Mouse (Mus musculus) right cerebral cortex, postnatal 36 days (tissue): ENCODE measurements around the gene Gse1.
"Not testable (repeated sequence)": the region's sequence is repeated elsewhere in the genome, so short reads cannot be mapped to it uniquely, and the experiment has no call there.

Experiments used
- DNase-seq, 2 experiments: peaks; one replicate each; pipeline ENCODE4 v3.0.0; 2022; ENCODE audit warnings: low spot score in 2 of 2, mixed read lengths in 1 of 2

The Gse1 gene

DNA sequence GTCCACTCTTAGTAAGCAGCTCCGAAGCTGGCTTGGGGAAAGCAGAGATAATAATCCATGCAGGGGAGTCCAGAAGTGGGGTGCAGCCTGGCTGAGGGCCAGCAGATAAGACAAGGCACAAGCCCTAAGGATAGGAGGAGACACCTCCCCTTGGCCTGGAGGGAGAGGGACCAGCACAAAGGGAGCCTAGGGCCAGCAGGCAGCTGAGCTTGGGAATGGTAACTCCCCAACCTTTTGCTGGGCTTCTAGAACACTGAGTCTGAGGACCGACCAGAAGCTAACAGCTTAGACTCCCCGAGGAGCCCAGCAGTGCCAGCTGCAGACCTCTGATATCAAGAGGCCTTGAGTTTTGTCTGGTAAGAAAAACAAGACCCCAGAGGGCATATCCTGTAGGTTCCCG lies 115.9 kb downstream of the Gse1 start:
- DNase-seq, result no peak

DNA sequence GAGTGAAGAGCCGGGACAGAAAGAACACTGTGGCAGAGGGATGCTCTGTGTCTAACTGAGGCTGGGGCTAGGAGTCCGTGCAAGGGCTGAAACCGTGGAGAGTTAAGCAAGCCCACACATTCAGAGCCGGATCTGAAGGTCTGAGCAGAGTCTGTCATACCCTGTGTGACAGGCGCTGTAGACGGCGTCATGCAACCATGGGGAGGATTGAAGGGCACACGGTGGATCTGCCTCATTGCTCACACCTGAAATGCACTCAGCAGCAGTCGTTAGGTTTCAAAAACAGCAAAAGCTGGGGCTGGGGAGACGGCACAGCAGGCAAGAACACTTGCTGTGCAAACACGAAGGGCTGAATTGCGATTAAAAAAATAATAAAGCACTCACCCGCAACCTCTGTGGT lies 116.3 kb downstream of the Gse1 start:
- DNase-seq, result no peak

DNA sequence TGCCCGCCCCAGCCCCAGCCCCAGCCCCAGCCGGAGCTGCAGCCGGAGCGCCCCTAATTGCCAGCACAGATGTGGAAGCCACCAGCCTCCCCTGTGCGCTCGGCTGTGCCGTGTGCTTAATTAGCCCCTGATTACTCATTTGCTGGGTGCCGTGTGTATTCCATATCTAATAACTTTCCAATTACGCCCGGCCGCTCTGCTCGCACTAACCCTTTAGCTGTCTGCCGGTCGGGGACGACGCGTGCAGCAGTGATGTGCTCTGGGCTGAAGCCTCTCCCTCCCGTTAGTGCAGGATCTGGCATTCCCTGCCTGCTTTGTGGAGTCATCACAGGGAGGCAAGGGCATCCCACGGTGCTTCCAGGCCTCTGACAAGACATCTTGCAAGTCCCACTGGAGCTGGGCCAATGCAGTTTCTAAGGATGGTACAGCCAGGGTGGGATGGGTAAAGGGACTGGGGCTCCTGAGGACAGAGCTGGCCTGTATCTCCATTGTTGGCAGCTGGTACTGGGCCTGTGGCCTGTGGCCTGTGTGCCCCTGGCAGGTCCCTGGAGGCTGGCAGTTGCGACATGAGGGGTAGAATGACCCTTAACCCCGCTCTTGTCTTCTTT lies 119.6 kb downstream of the Gse1 start:
- no peak for DNase-seq

DNA sequence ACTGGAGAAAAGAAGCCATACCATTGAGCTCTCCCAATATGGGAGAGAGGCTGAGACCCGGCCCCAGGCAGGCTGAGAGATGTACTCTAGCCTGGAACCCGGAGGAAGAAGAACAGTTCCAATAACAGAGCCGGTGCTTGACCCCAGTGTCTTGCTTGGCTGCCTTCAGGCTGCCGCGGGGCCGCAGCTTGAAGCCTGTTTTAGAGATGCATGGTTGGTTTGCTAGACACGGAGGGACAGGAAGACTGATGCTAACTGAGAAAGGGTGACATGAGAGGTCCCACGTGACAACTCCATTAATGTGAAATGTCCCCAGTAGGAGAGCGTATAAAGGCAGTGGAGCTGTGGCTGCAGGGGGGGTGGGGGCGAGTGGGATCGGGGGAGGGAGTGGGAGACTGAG lies 120.7 kb downstream of the Gse1 start:
- DNase-seq, result no peak

DNA sequence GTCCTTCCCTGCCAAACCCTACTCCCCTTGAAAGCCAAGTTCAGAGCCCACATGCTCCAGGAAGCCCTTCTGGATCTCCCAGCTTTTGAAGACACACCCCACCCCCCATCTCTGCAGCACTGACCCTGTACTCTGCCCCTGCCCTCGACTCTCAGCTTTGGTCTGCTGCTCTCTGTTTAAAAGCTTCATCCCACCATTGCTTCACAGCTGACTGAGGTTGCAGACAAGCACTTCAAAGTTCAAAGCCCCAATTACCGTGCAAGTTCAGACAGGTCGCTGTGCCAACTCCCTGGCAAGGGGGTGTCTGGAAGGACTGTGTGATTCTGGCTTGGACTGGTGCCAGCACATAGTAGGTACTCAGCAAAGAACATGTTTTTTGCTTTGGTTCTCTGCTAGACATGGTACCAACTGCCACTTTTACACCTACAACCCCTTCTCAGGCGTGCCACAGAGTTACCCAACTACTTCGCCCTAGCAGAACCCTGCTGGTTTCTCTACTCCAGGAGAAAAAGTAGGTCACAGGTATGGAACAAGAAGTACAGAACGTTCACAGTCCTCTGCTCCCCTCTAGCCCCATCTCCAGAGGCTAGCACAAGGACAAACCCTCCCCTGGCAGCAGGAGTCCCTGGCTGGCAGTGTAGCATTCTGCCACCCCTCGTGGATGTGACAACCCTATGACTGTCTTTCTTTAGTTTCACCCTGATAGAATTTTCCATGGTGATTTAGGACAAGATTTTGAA lies 123.2 kb downstream of the Gse1 start:
- no peak for DNase-seq

DNA sequence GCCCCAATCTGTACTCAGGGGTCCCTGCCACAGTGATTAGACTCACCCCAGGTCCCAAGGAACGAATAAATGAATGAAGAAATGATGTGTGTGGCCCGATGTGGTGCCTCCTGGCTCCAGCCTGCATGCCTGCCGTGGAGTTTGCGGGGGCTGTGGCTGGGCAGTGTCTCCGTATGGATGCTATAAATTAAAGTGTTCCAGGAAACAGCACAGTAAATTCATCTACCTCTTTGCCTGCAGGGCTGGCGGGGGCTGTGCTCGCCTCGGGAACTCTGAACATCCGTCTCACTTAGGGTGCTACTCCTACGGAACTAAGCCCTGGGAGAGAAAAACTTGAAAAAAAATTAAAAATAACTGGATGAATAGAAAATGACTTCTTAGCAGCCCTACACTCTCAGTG lies 123.8 kb downstream of the Gse1 start:
- peak; percentile 82 to 88 for DNase-seq

DNA sequence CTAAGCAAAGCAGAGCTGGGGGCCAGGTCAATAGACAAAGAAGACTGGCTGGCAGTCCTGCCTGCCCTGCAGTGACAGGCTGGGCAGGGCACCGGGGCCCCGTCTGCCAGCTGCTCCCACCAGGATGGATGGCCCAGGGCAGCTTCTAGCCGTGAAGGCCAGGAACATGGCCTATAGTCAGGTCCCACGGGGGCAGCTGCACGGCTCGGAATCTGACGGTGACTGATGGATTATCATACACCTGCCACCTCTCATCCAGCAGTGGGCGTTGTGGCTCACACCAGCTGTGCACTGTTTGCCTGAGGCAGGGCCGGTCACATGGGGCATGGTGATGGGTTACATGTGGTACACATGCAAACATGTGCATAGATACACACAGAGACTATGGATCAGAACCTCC lies 127.8 kb downstream of the Gse1 start:
- DNase-seq, result no peak

DNA sequence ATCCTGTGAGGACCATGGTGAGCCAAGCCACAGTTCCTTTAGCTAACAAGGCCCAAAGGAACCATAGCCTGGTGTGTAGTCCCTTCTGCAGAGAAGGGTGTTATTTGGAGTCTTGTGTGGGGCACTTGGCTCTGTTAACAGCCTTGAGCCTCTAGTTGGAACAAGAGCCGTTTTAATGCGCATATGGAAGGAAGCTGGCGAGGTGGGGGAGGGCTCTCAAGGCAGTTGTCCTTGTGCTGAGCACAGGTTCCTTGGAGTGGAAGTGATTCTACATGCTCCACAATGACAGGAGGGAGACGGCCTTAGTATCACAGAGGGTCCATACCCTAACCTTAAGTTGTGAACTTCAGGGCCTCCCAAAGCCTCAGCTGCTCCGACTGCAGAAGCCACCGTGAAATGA lies 129.2 kb downstream of the Gse1 start:
- DNase-seq, result no peak

DNA sequence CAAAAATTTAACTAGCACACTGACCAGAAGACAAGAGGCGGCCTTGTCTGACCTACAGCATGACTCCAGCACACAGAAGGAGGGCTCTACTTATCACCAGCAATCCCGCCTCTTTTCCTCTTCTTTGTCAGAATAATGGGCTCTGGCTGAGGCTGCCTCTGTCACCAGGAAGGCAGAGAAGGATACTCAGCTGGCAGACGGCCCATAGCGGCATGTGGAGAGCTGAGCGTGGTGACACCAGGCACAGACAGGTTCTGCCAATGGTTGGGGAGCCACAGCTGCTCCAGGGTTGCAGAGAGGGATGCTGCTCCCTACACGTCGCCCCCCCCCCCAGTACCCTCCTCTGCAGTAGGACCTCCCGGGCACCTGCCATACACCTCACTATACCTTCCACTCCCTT lies 133.0 kb downstream of the Gse1 start:
- DNase-seq, result no peak

DNA sequence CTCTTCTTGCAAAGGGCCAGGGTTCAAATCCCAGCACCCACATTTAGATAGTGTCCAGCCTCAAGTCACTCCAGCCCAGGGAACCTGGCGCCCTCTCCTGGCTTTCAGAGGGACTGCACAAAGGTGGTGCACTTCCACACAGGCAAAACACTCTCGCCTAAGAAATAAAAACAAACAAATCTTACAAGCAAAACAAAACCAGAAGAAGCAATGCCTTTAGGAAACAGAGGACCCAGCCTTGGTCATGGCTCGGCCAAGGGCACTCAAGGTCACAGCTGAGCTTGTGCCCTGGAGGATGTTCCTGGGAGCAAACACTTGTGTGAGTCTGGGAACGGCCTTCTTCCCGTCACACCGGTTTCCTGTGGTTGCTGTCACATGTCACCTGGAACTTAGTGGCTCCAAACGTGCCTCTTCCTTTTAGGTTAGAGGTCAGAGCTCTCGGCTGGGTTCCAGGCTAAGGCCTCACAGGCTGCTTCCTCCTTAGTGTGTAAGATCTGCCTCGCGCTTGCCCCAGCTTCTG lies 135.4 kb downstream of the Gse1 start:
- no peak for DNase-seq

DNA sequence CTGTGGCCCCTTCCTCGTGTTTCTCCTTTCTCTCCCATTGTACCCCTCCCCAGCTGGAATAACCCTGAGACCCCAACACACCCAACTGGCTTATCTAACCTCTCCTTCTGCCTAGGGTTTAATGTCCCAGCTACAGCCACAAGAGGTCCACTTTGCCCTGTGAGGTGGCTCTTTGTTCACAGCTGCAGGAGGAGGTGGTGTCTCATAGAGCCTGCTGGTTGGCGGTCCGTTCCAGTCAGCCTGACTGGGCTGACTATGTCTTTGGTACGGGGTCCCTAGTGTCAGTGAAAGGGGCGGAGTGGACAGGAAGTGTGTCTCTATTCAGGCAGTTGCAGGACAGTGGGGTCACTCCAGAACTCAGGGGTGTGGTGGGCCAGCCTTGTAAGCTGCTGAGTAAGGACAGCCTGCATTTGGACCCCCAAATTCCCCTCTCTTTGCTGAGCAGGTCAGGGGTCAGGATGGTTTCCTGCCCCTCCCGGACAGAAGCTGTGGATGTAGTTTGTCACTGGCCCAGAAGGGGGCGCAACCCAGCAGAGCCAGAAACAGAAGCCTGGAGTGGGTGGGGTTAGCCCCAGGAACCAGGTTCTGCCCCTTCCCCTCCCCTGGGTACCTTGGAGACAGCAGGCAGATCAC lies 136.0 kb downstream of the Gse1 start:
- DNase-seq, result no peak

DNA sequence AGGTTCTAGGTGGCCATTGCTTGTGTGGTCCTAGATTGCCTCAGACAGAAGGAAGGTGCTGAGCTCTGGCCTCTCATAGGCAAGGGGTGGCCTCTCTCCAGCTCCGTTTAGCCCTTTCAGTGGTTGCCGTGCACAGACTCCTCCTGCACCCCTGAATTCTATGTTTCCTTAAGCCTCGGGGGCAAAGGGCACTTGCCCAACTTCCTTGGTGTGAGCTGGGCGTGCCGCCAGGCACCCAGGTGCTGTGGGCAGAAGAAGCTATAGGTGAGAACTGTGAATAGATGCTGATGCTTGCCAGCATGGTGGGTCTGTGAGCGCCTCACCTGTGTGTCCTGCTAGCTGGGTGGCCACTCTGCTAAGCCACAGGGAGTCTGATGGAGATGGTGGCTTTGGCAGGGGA lies 138.6 kb downstream of the Gse1 start:
- DNase-seq, result no peak

DNA sequence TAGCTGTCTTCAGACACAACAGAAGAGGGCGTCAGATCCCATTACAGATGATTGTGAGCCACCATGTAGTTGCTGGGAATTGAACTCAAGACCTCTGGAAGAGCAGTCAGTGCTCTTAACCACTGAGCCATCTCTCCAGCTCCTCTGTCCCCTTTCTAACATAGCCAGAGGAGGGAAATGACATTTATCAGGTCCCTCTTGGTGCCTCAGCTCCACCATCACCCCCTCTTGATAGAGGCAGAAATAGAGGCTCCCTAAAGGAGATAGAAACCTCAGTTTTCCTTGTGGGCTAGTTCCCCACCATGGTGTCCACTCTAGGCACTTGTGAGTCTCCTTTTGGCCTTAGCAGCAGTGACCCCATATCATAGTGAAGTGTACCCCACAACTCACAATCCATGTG lies 139.9 kb downstream of the Gse1 start:
- DNase-seq, result not testable (repeated sequence)

DNA sequence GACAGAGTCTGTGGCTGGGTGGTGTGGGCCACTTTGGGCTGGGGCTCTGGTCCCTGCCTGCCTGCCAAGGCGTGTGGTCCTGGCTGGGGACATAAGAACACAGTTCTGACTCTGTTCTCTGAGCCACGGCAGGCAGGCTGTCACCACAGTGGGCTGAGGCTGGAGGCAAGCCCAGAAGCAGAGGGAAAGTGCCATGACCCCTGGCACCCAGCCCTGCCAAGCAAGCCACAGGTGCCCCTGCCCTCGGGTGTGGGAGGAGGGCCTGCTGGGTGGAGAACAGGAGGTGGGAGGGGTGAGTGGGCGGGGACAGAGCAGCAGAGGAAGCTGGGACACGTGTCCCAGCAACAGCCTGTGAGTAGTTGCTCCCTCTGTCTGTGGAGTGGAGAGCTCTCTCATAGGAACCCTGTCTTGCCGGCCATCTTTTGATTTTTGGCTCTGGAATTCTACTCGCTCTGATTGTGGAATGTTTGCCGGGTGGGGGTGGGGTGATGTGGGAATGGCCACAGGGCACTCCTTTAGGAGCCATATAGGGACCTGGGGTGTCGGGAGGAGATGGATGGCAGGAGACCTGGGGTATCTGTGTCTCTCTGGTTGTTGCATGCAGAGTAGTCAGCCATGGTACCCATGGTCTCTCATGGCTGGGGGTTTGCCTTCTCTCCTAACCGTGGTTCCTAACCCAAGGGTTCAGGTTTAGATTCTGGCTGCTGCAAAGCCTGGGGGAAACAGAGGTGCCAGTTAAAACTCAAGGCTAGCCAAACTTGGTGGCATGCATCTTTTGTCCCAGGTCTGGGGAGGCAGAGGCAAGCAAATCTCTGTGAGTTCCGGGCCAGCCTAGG lies 140.8 kb downstream of the Gse1 start:
- DNase-seq, result peak; percentile 73 to 80

DNA sequence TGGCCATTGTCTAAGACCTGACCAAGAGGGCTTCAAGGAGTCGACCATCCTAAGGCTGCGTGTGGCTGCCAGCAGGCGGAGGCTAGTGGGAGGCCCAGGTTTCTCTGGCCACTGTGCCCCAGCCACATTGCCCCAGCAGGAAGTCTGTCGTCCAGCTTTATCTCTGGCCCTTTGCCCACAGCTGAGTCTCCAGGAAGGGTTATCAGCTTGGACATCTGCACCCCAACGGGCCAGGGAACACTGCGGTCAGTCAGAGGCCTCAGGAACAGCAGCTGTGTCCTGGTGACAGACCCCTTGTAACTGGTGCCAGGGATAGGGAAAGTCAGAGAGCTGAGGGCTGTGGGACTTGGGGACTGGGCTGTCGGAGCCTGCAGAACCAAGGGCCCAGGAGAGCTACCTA lies 141.7 kb downstream of the Gse1 start:
- no peak for DNase-seq

DNA sequence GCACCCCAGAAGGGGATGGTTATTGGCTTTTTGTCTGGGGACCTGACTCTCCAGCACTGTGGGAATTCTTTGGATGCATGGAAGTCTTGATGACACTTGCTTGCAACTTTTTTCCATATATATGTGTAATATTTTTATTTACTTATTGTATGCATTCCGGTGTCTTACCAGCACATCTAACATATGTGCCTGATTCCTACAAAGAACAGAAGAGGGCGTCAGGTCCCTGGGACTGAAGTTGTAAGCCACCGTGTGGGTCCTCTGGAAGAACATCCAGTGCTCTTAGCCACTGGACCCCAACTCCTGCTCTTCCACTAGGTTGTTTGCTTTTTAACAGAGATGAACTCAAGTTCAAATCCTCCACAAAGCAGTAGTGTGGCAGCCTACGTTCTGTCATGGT lies 142.2 kb downstream of the Gse1 start:
- DNase-seq, result no peak

DNA sequence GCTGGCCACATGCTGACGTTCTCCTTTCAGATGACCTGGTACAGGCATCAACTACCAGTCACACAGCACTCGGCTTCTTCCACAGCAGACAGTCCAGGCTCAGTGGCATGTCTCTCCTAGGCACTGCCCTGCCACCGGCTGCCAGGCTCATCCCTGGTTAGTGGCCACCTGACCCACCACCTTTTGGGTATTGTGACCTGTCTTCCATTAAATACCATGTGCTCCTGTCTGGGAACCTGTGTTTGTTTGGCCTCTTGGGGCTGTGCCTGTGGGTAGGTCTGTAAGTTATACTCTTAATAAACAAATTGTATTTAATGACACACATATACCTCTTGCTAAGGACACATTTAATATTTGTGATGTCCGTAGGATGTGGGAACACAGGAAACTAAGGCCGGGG lies 142.9 kb downstream of the Gse1 start:
- no peak for DNase-seq

DNA sequence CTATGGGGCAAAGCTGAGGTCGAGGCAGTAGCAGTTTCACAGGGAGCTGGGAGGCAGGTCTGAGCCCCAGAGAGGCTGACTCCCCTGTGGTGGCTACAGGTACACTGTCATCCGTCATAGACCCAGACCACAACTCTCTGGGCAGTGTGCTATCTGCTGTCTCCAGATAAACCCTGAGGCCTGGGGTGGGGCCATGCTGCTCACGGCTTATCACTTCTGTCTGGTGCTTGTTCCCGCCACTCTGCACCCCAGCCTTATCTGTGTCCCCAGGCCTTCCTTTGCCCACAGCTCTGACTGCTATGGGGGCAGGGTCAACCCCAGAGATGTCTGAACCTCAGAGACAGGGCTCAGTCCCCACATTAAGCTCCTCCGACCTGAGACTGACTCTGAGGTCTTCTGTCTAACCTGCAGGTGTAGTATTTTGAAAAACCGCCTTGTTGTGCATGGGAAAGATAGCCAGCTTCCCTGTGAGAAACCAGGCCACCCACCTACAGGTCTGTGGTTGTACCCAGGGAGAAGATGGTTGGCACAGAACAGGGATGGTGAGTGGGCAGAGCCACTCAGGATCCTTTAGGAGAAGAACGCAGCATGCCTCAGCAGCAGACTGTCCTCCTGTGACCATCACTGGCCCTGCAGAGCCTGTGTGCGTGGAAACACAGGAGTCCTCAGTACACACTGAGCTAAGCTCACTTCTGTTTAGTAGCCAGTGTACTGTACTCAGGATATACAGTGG lies 143.6 kb downstream of the Gse1 start:
- DNase-seq, result peak in 1 of 2 experiments; percentile 77

DNA sequence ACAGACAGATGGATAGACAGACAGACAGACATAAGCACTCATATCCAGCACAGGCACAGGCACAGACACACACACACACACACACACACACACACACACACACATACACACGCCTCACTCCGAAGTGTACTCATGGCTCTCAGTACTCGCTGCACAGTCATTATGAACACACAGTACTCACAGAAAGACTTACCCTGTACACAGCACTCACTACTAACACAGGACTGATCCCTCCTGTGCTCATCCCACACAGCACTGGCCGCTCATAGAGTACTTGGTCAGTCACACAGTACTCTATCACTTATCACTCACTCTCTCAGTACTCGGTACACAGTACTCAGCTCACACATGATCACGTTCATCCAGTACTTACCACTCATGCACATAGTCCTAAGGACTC lies 144.4 kb downstream of the Gse1 start:
- no peak for DNase-seq

DNA sequence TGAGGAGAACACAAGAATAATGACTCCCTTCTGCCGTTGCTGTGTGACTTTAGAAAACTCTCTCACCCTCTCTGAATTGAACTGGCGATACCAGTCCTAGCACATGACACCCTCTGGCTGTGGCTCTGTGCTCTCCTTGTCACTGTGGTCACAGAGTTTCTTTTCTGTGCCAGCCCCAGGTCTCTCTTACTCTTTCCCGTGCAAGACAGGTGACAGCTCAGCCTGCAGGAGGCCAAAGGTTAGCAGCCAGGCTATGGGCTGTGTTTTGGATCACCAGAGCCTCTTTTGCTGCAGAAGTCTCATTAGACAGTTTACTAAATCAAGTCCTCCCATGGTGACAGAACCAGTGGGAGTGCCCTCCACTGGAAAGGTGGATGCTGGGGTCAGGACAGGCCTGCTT lies 145.4 kb downstream of the Gse1 start:
- DNase-seq, result no peak

DNA sequence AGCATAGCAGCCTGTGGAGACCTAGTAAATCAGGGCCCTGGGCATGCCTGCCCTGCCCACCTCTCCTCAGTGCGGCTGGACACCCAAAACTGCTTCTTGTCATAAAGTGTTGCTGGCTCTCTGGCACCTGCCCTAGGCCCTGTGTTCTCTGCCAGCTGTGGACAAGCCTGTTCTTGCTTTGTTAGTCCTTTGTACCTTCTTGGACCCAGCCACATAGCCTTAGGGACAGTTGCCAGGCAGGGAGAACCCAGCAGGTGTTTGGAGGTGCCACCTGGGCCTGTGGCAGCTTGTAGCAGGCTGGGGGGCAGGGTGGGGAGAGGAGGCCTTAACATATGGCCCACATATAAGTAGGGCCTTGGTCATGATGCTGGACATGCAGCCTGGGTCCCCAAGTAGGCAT lies 145.8 kb downstream of the Gse1 start:
- no peak for DNase-seq

DNA sequence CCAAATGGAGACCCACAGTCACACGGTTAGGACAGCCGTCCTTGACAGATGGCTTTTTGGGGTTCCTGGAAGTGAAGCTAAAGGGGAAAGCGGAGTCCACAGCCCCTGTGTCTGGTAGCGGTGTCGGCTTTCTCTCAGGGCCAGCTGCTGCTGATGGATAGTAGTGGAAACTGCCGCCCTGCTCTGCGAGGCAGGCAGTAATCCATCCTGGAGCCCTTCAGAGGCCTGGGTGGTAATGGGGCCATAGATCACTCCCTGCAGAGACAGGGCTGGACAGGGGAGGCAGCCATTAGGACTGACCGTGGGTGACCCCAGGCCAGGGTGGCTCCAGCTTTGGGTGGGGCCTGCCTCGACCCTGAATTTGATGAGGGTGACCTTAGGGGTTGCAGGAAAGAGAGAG lies 146.3 kb downstream of the Gse1 start:
- DNase-seq, result no peak
